Mouse (Mus musculus): Measurements from ENCODE around the gene Sptan1. TPM values are rescaled to one million over a fixed set of nuclear protein-coding genes. Genes with fewer than 3 reads are reported as not detected.

The Sptan1 gene
- polyA plus RNA-seq, 1 experiment = 922 TPM

GRCm38 (mm10) chr2:29940073-29940472, 25.3 kb upstream of the Sptan1 start:
- Histone ChIP-seq H3K4me1 (ENCODE audit: control insufficient read depth, insufficient read depth, low read length) (peaks cover 8% of the 10 kb centered on the region), H3K27me3 (ENCODE audit: control insufficient read depth, insufficient read depth, low read length) (no peaks in the 10 kb centered on the region), H3K27ac (ENCODE audit: insufficient read depth, low read length) (no peak overlapping the region), H3K4me3 (replicated peaks; ENCODE audit: insufficient read depth, low read depth, low read length) (no peak overlapping the region)
- 83% methylated on average over 9 of the region's 9 CpGs for WGBS
- TF ChIP-seq CTCF (IDR thresholded peaks at IDR 0.05; ENCODE audit: borderline replicate concordance, insufficient read depth, low read depth, low read length) = no peak
- no peak for TF ChIP-seq POLR2A (IDR thresholded peaks at IDR 0.05; ENCODE audit: borderline replicate concordance, insufficient read depth, low read length)
- DNase-seq = no peak

- TF ChIP-seq POLR2A (IDR thresholded peaks at IDR 0.05; ENCODE audit: borderline replicate concordance, insufficient read depth, low read length) (no peak), CTCF (IDR thresholded peaks at IDR 0.05; ENCODE audit: borderline replicate concordance, insufficient read depth, low read depth, low read length) (no peak)
- 39% methylated on average over 7 of the region's 7 CpGs for WGBS
- peak in 1 of 2 experiments; percentile 62 for DNase-seq
- Histone ChIP-seq H3K27ac (ENCODE audit: insufficient read depth, low read length) (no peak overlapping the region), H3K4me3 (replicated peaks; ENCODE audit: insufficient read depth, low read depth, low read length) (no peak overlapping the region), H3K4me1 (ENCODE audit: control insufficient read depth, insufficient read depth, low read length) (peaks cover 8% of the 10 kb centered on the region), H3K27me3 (ENCODE audit: control insufficient read depth, insufficient read depth, low read length) (no peaks in the 10 kb centered on the region)
Observed at GRCm38 (mm10) chr2:29940826-29941225, 24.5 kb upstream of the Sptan1 start.

- Histone ChIP-seq H3K27ac (ENCODE audit: insufficient read depth, low read length) (no peak overlapping the region), H3K27me3 (ENCODE audit: control insufficient read depth, insufficient read depth, low read length) (no peaks in the 10 kb centered on the region), H3K4me1 (ENCODE audit: control insufficient read depth, insufficient read depth, low read length) (peaks cover 4% of the 10 kb centered on the region), H3K4me3 (replicated peaks; ENCODE audit: insufficient read depth, low read depth, low read length) (no peak overlapping the region)
- 91% methylated on average over 1 of the region's 1 CpGs for WGBS
- no peak for DNase-seq
- TF ChIP-seq POLR2A (IDR thresholded peaks at IDR 0.05; ENCODE audit: borderline replicate concordance, insufficient read depth, low read length) (no peak), CTCF (IDR thresholded peaks at IDR 0.05; ENCODE audit: borderline replicate concordance, insufficient read depth, low read depth, low read length) (no peak)
Observed at GRCm38 (mm10) chr2:29944723-29945122, 20.6 kb upstream of the Sptan1 start.

GRCm38 (mm10) chr2:29948896-29949295, 16.5 kb upstream of the Sptan1 start:
- DNase-seq = no peak
- 40% methylated on average over 5 of the region's 5 CpGs for WGBS
- H3K4me3 ChIP-seq (replicated peaks; ENCODE audit: insufficient read depth, low read depth, low read length) = no peak overlapping the region
- no peaks in the 10 kb centered on the region for H3K27me3 ChIP-seq (ENCODE audit: control insufficient read depth, insufficient read depth, low read length)
- H3K4me1 ChIP-seq (ENCODE audit: control insufficient read depth, insufficient read depth, low read length) = no peaks in the 10 kb centered on the region
- no peak overlapping the region for H3K27ac ChIP-seq (ENCODE audit: insufficient read depth, low read length)
- TF ChIP-seq CTCF (IDR thresholded peaks at IDR 0.05; ENCODE audit: borderline replicate concordance, insufficient read depth, low read depth, low read length) = no peak
- no peak for TF ChIP-seq POLR2A (IDR thresholded peaks at IDR 0.05; ENCODE audit: borderline replicate concordance, insufficient read depth, low read length)

GRCm38 (mm10) chr2:29961246-29961645, 4.1 kb upstream of the Sptan1 start:
- no peak overlapping the region for H3K4me3 ChIP-seq (replicated peaks; ENCODE audit: insufficient read depth, low read depth, low read length)

GRCm38 (mm10) chr2:29964354-29965249, 758 bp upstream of the Sptan1 start:
- Histone ChIP-seq H3K27ac (ENCODE audit: insufficient read depth, low read length) (peak overlapping the region; percentile 84), H3K4me3 (replicated peaks; ENCODE audit: insufficient read depth, low read depth, low read length) (peak overlapping the region; percentile 55), H3K4me1 (ENCODE audit: control insufficient read depth, insufficient read depth, low read length) (peaks cover 3% of the 10 kb centered on the region), H3K27me3 (ENCODE audit: control insufficient read depth, insufficient read depth, low read length) (no peaks in the 10 kb centered on the region)
- TF ChIP-seq CTCF (IDR thresholded peaks at IDR 0.05; ENCODE audit: borderline replicate concordance, insufficient read depth, low read depth, low read length) = no peak
- DNase-seq = peak; percentile 52 to 61
- WGBS = 9% methylated on average over 10 of the region's 10 CpGs

More at GRCm38 (mm10) chr2:29961246-29961645, 4.1 kb upstream of the Sptan1 start:
- no peak overlapping the region for H3K27ac ChIP-seq (ENCODE audit: insufficient read depth, low read length)
- 96% methylated on average over 7 of the region's 7 CpGs for WGBS
- H3K4me1 ChIP-seq (ENCODE audit: control insufficient read depth, insufficient read depth, low read length) = no peaks in the 10 kb centered on the region; the same call in 1 of the 2 replicates
- TF ChIP-seq POLR2A (IDR thresholded peaks at IDR 0.05; ENCODE audit: borderline replicate concordance, insufficient read depth, low read length) (no peak), CTCF (IDR thresholded peaks at IDR 0.05; ENCODE audit: borderline replicate concordance, insufficient read depth, low read depth, low read length) (no peak)
- no peaks in the 10 kb centered on the region for H3K27me3 ChIP-seq (ENCODE audit: control insufficient read depth, insufficient read depth, low read length)
- DNase-seq = no peak

- DNase-seq = peak; percentile 64 to 68
- H3K4me1 ChIP-seq (ENCODE audit: control insufficient read depth, insufficient read depth, low read length) = peaks cover 11% of the 10 kb centered on the region
- H3K27me3 ChIP-seq (ENCODE audit: control insufficient read depth, insufficient read depth, low read length) = no peaks in the 10 kb centered on the region
- 2% methylated on average over 41 of the region's 41 CpGs for WGBS
- H3K27ac ChIP-seq (ENCODE audit: insufficient read depth, low read length) = peak overlapping the region; percentile 96
- TF ChIP-seq POLR2A (IDR thresholded peaks at IDR 0.05; ENCODE audit: borderline replicate concordance, insufficient read depth, low read length) (no peak), CTCF (IDR thresholded peaks at IDR 0.05; ENCODE audit: borderline replicate concordance, insufficient read depth, low read depth, low read length) (no peak)
- H3K4me3 ChIP-seq (replicated peaks; ENCODE audit: insufficient read depth, low read depth, low read length) = peak overlapping the region; percentile 82
Observed at GRCm38 (mm10) chr2:29965906-29966305, 546 bp downstream of the Sptan1 start.

- DNase-seq = no peak
- WGBS = 26% methylated on average over 2 of the region's 2 CpGs
- peaks cover 16% of the 10 kb centered on the region for H3K4me1 ChIP-seq (ENCODE audit: control insufficient read depth, insufficient read depth, low read length)
- no peaks in the 10 kb centered on the region for H3K27me3 ChIP-seq (ENCODE audit: control insufficient read depth, insufficient read depth, low read length)
- H3K4me3 ChIP-seq (replicated peaks; ENCODE audit: insufficient read depth, low read depth, low read length) = peak overlapping the region; percentile 82
- no peak for TF ChIP-seq CTCF (IDR thresholded peaks at IDR 0.05; ENCODE audit: borderline replicate concordance, insufficient read depth, low read depth, low read length)
- no peak for TF ChIP-seq POLR2A (IDR thresholded peaks at IDR 0.05; ENCODE audit: borderline replicate concordance, insufficient read depth, low read length)
- H3K27ac ChIP-seq (ENCODE audit: insufficient read depth, low read length) = no peak overlapping the region
Observed at GRCm38 (mm10) chr2:29966826-29967225, 1.5 kb downstream of the Sptan1 start.
